Mouse (Mus musculus): ENCODE results near the gene Fam71e2. TPM values are rescaled to one million over a fixed set of nuclear protein-coding genes. Genes with fewer than 3 reads are reported as not detected.

The Fam71e2 gene
- total RNA-seq, 2 experiments from 2014 or later, result not detected

DNA sequence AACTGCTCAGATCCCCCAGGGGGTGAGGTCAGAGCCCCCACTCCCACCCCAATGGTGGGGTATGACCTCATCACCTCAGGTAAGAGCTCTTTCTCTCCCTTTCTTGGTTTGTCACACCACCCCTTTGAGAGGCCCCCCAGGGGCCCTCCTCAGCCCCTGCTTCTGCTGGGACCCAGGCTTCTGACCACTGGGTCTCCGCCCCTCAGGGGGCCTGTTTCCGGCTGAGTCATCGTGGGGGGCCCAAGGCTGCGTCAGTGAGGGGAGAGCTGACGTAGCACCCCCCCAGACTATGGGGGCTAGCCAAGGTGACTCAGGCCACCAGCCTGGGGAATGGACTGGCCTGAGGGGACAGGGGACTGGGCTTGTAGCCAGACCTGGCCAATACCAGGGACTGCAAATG is 8.8 kb upstream of the Fam71e2 start:
- DNase-seq (ENCODE audit: low spot score in 2 of 2), result no peak

DNA sequence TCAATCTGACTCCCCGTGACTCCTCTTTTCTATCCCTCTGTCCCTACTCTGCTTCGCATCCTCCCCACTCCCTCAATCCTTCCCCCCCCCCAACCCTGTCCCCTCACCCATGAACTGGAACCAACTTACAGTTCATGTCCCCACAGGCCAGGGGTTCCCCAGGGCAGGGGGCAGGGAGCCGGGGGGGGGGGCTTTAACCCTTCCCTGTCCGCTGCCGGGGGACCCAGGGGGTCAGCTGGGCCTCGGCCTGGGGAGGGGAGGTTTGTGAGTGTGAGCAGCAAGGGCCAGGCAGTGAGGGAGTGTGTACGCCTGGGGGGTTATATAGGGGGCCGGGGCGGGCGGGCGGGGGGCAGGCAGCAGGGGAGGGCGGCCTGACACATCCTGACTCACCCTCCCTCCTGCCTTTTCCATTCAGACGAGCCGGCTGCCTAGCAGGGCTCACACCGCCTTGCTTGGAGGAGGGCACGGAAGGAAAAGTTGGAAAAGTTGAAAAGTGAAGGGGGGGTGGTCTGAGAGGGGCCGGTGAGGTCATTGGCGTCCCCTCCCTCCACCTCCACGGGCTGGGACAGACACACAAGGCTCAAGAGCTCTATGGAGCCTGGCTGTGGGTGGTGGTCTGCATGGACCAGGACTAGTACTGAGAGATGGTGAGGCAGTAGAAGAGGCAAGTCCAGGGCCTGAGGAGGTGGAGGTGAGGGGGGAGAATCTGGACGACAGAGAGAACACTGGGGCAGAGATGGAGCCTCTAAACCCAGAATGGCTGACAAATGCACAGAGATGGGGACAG is 6.9 kb upstream of the Fam71e2 start:
- no peak for DNase-seq (ENCODE audit: low spot score in 2 of 2)

DNA sequence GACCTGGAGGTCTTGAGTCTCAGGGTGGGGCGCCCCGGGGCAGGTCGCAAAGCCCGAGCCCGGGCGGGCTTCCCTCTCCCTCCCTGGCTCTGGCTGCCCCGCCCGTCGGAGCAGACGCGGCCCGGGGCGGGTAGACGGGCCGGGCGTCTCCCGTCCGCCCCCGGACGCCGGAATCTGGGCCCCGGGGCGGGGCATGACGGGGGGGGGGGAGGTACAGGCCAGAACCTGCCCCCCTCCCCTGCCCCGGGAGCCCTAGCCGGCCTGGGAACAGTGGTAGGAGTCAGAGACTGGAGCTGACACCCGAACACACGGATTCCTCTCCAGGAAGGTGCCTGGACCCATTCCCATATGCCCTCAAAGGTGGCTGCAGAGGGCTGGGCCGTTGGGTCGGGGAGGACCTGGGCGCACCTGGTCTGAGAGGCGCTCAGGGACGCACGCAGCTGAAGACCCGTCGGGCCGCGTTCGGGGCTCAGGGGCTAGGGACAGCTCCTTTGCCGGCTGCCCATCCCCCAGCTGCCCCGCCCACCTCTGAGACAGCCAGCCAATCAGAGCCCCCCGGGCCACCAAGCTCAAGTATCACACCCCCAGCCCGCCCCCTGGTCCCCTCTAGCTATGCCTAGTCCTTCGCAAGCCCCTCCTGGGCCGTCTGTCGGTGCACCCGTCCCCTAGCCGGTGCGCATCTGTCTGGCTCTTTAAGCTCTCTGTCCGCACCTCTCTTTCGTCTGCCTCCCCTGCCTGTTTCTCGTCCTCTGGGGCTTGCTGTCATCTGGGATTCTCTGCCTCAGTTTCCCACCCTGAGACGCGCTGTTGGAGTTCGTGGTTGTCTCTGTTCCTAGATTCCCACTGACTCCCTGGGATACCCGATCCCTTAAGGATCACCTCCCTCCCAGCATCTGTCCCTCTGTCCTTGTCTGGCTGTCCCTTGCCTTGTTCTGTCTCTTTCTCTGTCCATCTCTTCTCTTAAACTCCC is 6.0 kb upstream of the Fam71e2 start:
- DNase-seq (ENCODE audit: low spot score in 2 of 2), result no peak

DNA sequence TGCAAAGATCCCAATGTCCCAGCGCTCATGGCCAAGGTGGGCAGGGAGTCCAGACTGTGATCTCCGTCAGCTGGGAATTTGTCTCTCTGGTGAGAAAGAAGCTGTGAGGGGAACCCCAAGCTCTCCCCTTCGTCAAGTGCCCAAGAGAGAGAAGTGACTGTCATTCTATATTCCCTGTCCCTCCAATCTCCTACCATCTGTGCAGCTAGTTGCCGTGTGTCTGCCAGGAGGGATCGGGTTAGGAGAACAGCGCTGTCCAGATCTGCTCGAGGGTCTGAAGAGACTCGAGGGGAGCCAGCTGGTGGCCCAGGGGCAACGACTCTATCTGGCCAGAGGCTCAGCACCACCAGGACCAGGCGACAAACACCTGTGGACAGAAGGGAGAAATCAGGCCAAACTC is 5.0 kb upstream of the Fam71e2 start:
- no peak for DNase-seq (ENCODE audit: low spot score in 2 of 2)

DNA sequence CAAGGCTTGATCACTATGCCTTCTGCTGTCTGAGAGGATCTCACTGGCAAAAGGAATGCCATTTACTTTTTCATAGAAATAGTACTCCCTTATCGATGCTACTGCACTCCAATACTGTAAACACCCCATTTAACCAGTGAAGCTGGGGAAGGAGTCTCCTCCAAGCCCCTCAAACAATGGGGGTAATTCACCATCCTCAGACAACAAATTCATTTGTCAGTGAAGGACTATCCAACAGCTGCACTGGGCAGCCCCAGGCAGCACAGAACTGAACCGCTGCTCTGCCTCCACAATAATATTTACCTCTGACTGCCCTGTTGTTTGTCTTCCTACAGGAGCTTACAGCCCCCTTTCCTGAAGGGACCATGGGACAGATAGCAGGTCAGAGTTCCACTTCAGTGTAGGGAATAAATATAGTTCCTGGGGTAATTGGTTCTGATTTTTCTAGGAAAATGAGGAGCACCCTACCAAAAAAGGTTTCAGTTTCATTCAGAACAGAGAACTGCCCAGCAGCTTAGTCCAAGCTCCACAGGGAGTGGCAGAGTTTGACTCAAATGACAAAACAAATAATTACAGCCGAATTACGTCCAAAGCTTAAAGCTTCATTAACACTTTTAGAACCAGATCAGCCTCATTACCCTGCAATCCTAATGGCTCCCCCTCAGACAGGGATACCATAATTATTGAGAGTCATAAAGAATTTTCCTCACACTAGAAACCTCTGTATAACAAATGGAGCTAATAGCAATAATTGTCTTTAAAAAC is 6.0 kb downstream of the Fam71e2 start:
- no peak for DNase-seq (ENCODE audit: low spot score in 2 of 2)

DNA sequence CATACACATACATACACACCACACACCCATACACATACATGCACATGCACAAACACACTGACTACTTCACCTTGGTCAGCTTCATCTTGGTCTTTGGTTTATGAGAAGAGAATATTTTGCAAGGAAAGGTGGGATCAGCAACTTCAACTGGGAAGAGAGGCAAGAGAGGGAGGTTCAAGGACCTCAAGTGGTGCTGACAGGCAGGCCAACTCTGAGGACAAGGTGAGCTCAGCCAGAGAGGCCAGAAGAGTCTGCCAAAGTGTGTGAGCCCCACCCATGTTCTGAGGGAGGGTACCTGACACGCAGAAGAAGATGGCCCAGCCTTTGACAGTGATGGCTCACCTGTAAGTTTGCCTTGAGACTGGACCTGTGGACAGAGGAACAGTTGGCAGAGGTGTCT is 11.4 kb downstream of the Fam71e2 start:
- no peak for DNase-seq (ENCODE audit: low spot score in 2 of 2)

DNA sequence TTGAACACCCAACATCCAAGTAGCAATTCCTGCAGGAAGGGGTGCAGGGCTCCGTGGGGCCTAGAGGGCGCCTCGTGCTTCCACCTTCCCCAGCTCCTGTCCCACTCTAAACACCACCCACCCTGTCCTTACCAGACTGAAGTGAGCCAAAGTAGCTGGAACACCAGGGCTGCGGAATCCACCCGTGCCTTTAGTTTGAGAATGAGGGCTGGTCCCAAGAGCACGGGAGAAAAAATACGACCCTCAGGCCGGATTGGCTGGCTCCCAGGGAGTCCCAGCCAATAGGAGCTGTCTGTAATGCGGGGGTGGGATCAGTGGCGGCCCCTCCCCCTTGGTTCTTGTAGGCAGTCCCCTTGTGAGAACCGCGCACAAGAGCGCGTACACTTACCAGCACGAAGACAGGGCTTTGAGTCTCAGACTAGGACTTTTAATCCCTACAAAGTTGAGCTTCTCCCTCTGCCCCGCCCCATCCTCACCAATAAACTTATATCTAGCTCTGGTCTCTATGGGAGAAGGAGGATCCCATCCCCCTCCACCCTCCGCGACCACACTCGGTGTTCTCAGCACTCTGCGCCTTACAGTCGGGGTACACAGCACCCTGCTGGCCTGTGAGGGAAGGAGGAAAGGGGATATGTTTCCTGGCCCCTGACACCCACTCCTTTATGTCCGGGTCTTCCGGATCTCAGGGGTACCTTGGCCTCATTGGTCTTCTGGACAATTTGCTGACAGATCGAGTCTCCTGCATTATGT is 18.1 kb downstream of the Fam71e2 start, which contains the start of gene Cox6b2:
Gene Cox6b2 (minus strand): TSS at position 274 of the 750 bp plus-strand sequence.
- peak in 1 of 2 experiments; percentile 77 for DNase-seq (ENCODE audit: low spot score in 2 of 2)

DNA sequence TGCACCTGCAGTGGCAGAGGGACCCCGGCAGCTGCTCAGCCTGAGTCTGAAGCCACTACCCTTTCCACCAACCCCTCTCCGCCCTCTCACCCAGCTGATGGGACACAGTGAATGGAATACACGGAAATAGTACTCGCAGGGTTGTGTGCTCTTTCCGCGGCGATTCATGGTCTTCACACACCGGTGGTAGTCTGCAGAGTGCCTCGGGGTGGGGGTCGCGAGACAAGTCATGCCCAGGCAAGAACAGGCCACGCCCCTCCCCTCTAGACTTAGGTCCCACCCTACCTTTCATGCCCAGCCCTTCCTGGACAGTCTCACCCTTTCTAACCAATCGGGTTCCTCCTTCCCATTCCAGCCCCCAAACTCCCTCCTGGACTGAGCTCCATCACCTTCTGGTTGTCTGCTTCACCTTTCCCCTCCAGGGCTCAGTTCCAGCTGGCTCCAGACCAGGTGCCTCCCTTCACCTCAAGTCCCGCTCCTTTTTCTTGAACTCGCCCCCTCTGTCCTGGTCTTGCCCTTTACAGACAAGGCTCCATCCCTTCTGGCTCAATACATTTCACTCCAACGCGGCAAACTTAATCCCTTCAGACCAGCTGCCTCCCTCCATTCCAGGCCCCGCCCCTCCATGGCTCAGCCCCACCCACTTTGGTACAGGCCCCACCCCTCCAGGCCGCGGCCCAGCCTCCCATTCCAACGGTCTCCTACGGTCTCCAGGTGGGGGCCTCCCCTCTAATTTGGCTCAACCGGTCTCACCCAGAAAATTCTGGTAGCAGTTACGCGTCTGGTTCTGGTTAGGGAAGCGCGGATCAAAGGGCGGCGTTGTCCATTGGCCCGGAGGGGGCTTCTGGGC is 18.9 kb downstream of the Fam71e2 start:
- peak in 1 of 2 experiments; percentile 44 for DNase-seq (ENCODE audit: low spot score in 2 of 2)

DNA sequence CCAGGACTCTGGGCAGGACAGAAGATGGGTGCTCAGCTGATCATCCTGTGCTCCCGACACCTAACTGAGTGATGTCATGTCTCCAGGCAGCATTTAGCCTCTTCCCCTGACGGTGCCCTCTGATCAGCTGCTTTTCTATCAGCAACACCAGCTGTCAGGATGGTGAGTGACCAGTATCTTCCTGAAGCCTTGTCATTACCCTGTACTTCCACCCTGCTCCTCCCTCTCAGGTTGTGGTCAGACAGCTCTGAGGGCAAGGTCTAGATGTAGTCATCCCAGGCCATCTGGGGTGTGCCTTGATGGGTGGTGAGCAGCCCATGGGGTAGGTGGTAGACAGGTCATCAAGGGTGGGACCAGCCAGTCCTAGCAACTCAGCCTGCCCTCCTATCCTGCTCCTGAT is 21.9 kb downstream of the Fam71e2 start:
- DNase-seq (ENCODE audit: low spot score in 2 of 2), result no peak

DNA sequence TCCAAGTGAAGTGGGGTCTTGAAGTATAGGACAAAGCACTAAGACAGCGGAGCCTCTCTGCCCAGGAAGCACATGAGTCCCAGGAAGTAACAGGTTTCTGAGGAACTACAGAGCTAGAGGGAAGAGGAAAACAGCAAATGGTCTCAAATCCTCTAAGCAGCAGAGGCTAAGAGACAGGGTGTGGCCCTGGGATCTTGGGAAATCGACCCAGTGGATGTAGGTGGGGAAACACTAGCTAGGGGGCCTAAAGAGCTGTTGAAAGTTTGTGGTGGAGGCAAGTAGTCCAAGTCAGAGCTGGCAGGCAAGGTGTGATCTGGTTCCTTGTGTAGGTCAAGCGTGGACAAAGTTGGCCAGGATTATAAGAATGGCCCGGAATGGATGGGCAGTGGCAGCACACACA is 22.8 kb downstream of the Fam71e2 start:
- no peak for DNase-seq (ENCODE audit: low spot score in 2 of 2)

DNA sequence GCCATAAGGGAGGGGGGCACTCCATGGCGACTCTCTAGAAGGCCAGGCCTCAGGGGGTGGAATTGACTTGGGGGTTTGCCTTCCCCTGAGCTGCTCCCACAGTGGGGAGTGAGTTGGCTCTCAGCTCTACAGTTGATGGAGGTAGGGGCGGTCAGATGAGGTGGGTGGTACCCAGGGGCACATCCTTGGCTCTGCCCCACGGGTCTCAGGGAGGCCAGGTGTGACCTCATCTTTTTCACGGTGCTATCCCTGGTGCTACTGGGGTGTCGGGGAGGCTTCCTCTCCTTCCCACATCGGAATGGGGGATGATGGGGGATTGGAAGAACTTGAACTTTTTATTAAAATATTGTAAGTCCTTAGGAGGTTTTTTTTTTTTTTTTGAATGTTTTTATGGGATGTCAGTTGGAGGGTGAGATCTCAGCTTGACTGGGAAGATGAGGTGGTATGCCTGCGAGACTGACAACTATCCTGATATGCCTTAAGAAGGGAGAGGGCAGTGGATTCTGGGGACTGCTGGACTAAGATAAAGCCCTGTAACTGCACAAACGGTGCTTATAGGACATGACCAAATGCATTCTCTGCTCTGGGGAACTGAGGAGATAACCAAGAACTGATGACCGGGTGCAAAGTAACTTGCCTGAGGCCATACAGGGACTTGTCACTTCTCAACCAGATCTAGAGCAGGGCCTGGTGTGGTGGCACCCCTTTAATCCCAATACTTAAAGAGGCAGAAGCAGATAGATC is 23.8 kb downstream of the Fam71e2 start:
- no peak for DNase-seq (ENCODE audit: low spot score in 2 of 2)

DNA sequence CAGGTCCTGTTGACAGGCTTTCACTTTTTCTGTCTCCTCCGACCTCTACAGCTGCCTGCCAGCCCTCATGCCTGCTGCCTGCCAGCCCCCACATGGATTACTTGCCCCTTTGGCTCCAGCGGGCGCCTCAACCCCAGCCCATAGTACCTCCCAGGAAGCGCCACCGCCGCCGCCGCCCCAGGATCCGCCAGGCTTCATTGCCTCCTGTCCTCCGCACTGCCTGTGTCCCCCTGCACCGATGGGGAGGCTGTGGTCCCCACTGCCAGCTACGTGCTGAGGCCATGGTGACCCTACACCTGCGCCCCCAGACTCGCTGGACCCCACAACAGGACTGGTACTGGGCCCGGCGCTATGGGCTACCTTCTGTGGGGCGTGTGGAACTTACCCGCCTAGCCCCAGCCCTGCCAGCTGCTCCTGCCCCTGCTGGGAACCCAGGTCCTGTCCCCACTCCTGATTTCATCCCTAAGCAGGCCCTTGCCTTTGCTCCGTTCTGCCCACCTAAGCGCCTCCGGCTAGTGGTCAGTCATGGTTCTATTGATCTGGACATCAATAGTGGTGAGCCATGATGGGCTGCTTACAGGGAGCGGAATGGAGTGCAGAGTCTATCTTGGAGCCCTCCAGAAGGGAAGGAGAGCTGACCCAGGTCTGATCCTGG is 24.6 kb downstream of the Fam71e2 start:
- no peak for DNase-seq (ENCODE audit: low spot score in 2 of 2)

DNA sequence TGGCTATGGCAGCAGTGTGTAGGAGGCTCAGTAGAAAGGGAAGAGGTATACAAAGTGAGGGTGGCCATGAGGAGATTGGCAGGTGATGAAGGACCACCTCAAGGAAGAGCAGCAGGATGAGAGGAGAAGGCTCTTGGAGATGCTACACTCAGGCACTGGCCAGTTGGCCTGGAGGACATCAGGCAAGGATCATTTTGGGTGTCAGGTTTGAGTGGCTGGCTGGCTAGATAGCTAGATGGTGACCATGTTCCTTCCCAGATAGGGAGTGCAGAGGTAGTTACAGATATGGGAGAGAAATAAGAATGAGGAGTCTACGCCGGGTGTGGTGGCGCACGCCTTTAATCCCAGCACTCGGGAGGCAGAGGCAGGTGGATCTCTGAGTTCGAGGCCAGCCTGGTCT is 26.2 kb downstream of the Fam71e2 start:
- DNase-seq (ENCODE audit: low spot score in 2 of 2), result no peak

DNA sequence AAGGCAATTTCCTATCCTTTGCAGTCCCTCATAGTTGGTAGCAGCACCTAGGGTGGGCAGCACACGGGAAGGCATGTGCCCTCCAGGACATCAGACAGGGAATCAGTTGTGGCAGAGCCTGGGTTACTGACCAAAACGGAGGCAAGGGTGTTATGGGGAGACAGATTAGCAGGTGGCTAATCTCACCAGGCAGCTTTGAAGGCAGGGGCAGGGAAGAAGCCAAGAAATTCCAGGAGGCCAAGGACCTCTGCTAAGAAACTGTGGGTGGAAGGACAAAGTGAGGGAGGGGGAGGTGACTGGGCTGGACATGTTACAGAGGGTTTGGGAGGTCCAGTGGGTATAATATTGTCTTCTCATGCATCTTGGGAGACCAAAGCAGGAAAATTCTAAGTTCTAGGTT is 27.7 kb downstream of the Fam71e2 start:
- DNase-seq (ENCODE audit: low spot score in 2 of 2), result no peak

DNA sequence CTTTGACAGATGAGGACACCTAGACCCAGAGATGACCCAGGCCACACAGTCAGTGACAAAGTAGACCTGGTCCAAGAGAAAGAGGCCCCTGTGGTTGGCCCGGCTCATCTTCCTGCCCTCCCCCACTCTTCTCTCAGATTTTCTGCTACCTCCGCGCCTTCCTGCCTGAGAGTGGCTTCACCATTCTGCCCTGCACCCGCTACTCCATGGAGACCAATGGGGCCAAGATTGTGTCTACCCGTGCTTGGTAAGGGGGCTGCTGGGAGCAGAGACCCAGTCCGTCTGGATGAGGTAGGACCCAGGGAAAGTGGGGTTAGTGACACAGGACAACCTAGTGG is 28.7 kb downstream of the Fam71e2 start:
- no peak for DNase-seq (ENCODE audit: low spot score in 2 of 2)

DNA sequence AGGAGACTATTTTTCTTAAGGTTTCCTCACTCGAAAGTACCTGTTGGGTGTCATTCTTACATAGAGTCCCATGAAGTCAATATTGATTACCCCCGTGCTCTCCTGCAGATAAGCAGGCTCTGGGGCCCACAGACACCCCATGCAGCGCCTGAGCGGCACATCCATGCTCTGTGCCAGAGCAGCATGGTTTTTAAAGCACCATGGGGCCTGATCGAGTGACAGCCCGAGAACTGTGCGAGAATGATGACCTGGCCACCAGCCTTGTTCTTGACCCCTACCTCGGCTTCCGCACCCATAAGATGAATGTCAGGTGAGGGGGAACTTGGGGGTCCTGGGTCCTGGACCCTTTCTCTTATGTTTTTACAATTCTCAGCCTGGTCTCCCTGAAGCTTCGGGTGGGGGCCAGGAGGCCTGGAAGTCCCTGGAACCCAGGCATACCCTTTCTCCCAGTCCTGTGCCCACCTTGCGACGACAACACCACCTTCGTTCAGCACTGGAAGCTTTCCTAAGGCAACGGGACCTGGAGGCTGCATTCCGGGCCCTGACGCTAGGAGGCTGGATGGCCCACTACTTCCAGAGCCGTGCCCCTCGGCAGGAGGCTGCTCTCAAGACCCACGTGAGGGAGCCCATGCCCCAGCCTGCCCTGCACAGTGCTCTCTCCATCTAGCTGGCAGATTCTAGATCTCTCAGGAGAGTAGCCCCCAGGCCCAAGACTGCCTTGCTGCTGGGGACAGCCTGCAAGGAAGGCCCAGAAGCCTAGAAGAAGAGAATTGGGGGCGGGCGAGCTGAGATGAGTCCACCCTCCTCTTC is 29.2 kb downstream of the Fam71e2 start:
- no peak for DNase-seq (ENCODE audit: low spot score in 2 of 2)

DNA sequence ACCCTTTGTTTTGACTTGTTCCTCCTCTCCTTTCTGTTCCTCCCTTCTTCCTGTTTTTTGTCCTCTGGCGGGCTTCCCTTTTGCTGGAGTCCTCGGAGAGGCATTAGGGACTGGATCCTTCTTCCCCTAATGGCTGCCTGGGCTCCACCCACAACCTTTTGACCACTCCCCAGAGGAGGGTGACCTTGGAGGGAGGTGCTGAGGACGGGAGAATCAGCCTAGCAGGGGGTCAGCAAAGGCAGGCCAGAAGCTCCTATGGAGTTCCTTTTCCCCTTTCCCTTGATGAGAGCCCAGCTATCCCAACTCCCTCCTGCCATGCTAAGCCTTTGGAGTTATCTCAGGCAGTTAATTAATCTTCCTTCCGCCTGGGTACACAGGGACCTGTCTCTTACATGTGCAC is 30.0 kb downstream of the Fam71e2 start:
- DNase-seq (ENCODE audit: low spot score in 2 of 2), result peak in 1 of 2 experiments; percentile 44

DNA sequence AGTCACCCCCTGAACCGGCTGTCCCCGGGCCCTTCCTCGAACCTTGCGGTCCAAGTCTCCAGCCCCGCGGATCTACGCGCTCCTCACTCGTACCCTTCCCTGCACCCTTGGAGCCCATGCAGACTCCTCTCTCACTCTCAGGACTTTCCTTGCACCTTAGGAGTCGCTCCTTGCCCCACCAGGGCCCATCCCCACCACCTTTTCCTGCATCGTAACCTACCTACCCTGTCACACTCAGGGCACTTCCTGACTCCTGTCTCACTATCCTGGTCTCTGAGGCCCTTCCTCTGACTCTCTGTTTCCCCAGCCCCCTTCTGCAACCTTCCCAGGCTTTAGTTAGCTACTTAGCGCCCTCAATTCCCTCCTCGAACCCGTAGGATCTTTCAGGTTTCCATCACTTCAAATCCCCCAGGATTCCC is 30.8 kb downstream of the Fam71e2 start:
- DNase-seq (ENCODE audit: low spot score in 2 of 2), result no peak

Measured in adrenal gland, postnatal 4 days (tissue).